Mouse (Mus musculus) spleen, postnatal 4 days (tissue): ENCODE measurements around the gene Glis1.

Experiments
- DNase-seq, 2 experiments: peaks; one replicate each; pipeline ENCODE4 v3.0.0; 2022; ENCODE audit warnings: low spot score in 2 of 2

Gene Glis1

GRCm38 (mm10) chr4:107623916-107624315 is 189.5 kb downstream of the Glis1 start:
- DNase-seq: no peak

- DNase-seq: no peak
Observed at GRCm38 (mm10) chr4:107624951-107625350, 190.6 kb downstream of the Glis1 start.

GRCm38 (mm10) chr4:107628226-107628625 is 193.8 kb downstream of the Glis1 start:
- no peak for DNase-seq

- DNase-seq: no peak
Observed at GRCm38 (mm10) chr4:107628921-107629411, 194.6 kb downstream of the Glis1 start.

- no peak for DNase-seq
Observed at GRCm38 (mm10) chr4:107634631-107635030, 200.2 kb downstream of the Glis1 start.

- DNase-seq: no peak
Observed at GRCm38 (mm10) chr4:107636099-107636498, 201.7 kb downstream of the Glis1 start.

GRCm38 (mm10) chr4:107637670-107638069 is 203.3 kb downstream of the Glis1 start:
- DNase-seq: peak; percentile 30 to 78

GRCm38 (mm10) chr4:107638303-107638702 is 203.9 kb downstream of the Glis1 start:
- no peak for DNase-seq

- DNase-seq: no peak
Observed at GRCm38 (mm10) chr4:107641624-107642023, 207.2 kb downstream of the Glis1 start.

- no peak for DNase-seq
Observed at GRCm38 (mm10) chr4:107648959-107649485, 214.6 kb downstream of the Glis1 start.

GRCm38 (mm10) chr4:107651021-107651496 is 216.7 kb downstream of the Glis1 start:
- no peak for DNase-seq

GRCm38 (mm10) chr4:107652598-107653279 is 218.3 kb downstream of the Glis1 start:
- peak; percentile 60 to 80 for DNase-seq

- DNase-seq: no peak
Observed at GRCm38 (mm10) chr4:107653280-107653643, 218.9 kb downstream of the Glis1 start.

GRCm38 (mm10) chr4:107660649-107661048 is 226.3 kb downstream of the Glis1 start:
- DNase-seq: no peak

- DNase-seq: no peak
Observed at GRCm38 (mm10) chr4:107668514-107668913, 234.1 kb downstream of the Glis1 start.

GRCm38 (mm10) chr4:107670731-107671130 is 236.3 kb downstream of the Glis1 start:
- DNase-seq: no peak

- DNase-seq: peak; percentile 79 to 92
Observed at GRCm38 (mm10) chr4:107673638-107674321, 239.4 kb downstream of the Glis1 start.

- no peak for DNase-seq
Observed at GRCm38 (mm10) chr4:107674322-107674644, 239.9 kb downstream of the Glis1 start.

- no peak for DNase-seq
Observed at GRCm38 (mm10) chr4:107675645-107676044, 241.3 kb downstream of the Glis1 start.

GRCm38 (mm10) chr4:107680311-107681098 is 246.1 kb downstream of the Glis1 start:
- no peak for DNase-seq

- DNase-seq: no peak
Observed at GRCm38 (mm10) chr4:107681099-107681849, 246.9 kb downstream of the Glis1 start.
